Mouse (Mus musculus) ES-CJ7 (cell line): ENCODE measurements at regions not wholly inside any gene's neighbourhood (a gene's known extent, or its start where the extent isn't known, plus 50 kb on each side); places are given as distances from the start of the nearest gene placed in this dataset.

Experiments used
- DNase-seq: peaks from one replicate; pipeline ENCODE4 v3.0.0; 2011; ENCODE audit warnings: low read depth, low spot score

- no peak for DNase-seq
Observed at GRCm38 (mm10) chr6:104916787-104917186, 424.2 kb downstream of the Cntn6 start.

GRCm38 (mm10) chr6:104922577-104922976, 430.0 kb downstream of the Cntn6 start:
- no peak for DNase-seq

DNA sequence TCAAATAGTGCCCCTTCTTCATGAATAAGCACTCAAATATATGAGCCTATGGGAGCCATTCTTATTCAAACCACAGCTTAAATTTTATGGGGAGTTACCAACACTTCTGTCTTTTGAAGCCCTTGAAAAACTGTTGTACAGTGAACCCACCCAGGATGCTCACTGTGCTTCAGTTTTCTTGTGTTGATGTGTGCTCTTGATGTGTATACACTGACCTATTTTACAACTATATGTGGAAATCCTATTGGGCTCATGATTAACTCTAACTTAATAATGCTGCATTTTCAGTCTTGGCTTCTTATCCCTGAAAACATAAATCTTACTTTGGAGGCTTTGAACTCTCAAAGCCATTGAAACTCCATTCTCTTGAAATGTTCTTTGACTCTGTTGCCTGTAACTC, 433.5 kb downstream of the Cntn6 start:
- no peak for DNase-seq

GRCm38 (mm10) chr6:104930284-104930683, 437.7 kb downstream of the Cntn6 start:
- DNase-seq = no peak

DNA sequence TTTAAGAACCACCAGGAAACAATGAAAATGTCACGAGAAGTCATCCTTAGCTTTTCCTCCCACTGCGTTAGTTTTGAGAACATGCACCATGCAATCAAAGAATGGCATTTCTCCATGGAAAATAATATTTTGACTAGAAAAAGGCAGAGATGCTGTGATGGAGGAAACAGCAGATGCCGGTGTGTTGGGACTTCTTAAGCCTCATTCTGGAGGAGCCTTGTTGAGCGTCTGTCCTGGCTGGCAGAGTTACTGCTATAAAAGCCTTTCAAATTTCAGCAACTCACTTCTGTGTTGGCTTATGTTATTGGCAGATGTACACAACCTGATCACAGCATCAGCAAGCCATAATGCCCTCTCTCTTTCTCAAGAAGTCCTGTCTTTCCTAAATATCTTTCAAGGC, 439.6 kb downstream of the Cntn6 start:
- no peak for DNase-seq

- peak; percentile 22 for DNase-seq
Observed at GRCm38 (mm10) chr6:104939134-104939533, 446.5 kb downstream of the Cntn6 start.

GRCm38 (mm10) chr6:104974517-104974916, 481.9 kb downstream of the Cntn6 start:
- DNase-seq = no peak

DNA sequence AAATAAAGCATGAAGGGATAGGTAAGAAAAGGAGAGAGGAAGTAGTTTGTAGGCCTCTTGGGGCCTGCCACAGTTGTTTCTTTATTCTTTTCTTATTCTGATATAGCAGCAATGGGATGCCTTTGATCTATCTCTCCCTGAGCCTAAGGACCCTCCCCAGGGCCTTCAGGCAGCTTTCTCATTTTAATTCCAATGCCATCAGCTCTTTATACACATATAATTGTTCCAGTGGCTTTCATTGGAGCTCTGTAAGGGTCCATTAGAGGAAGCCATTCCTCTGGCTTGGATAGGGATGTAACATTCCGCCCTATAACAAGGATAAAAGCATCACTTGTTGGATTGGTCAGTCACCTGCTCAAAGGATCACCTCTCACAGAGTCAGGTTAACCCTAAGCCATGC, 491.6 kb downstream of the Cntn6 start:
- peak; percentile 66 for DNase-seq

GRCm38 (mm10) chr6:104989863-104990262, 497.3 kb downstream of the Cntn6 start:
- no peak for DNase-seq

- DNase-seq = no peak
Observed at GRCm38 (mm10) chr6:104990366-104990765, 497.8 kb downstream of the Cntn6 start.

DNA sequence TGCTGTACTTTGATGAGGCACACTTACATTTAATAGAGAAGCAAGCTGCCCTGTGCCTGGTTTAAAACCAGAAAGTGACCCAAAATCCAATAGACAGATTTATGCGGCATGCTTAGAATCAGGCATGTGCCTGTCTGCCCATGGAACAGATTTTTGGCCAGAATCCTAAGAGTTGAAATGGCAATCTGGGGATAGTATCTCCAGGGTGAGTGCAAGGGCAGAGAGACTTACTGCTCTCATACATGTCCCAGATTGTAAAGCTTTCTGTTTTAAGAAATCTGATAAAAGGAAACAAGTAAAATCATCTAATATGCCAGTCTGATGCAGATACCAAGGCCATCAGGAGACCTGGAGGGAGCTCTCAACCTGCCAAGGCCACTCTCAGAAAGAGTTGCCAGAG, 507.0 kb downstream of the Cntn6 start:
- DNase-seq = no peak

GRCm38 (mm10) chr6:105020672-105021071, 528.1 kb downstream of the Cntn6 start:
- no peak for DNase-seq

DNA sequence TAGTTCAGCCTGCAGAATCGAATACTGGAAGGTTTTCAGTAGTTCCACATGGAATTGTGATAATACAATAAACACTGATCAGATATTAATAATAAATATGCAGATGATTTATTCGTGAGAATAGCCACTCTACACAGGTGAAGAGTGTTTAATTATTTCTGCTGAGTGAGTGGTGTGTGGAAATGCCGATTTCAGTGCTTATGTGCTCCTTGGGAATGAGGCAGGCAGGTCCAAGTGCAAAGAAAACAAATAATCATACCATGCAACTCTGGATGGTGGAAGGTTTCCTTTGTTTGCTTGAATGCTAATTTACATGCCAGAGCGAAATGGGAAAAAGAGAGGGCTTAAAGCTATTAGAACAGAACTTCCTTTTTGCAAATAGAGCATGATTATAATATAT, 528.6 kb downstream of the Cntn6 start:
- DNase-seq = no peak

DNA sequence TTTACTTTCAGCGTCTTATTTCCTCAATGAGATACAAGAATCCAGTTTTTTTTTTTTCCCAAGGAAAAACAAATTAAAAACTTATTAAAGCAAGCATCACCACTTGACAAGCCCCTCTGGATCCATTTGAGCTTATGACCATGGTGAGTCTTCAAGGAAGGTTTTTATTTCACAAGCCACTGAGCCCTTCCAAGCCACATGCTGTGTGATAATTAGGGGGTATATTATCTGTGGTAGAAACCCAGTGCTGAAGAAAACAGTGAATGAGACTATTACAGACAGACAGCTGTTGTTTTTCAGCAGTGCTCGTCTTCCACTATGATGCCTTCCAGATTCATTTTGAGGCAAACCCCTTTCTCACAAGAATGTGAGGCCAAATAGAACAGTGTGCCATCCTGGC, 573.6 kb downstream of the Cntn6 start:
- no peak for DNase-seq

DNA sequence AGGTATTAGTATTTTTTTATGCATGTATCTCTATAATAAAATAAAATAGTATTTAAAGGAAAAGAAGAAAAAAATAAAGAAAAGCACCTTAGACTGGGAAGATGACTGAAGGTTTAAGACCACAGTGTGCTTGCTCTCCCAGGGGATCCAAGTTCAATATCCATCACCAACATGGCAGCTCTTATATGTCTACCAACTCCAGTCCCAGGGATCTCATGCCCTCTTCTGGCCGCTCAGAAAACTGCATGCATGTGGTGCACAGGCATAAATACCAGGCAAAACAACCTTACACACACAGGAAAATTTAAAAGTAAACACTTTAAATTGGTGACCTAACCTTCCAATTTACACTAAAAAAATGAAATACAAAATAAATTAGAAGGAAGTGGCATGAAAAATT, 586.6 kb upstream of the Cntn4 start:
- peak; percentile 68 for DNase-seq
